Mouse (Mus musculus) liver, embryonic 14.5 days (tissue): Measurements from ENCODE around the gene Tes.

ENCODE experiments used
- CTCF ChIP-seq: IDR thresholded peaks from 2 replicates; pipeline ENCODE4 v1.5.1; 2016; ENCODE audit warnings: antibody characterized with exemption, low read depth, control low read depth
- EP300 ChIP-seq: IDR thresholded peaks from 2 replicates; pipeline ENCODE4 v1.6.1; 2016; ENCODE audit warnings: antibody characterized with exemption, low read depth

GRCm38 (mm10) chr6:17114588-17114987 lies 49.6 kb downstream of the Tes start:
- TF ChIP-seq CTCF (no peak), EP300 (no peak)
